Mouse (Mus musculus): Measurements from ENCODE around the gene E130114P18Rik.

Gene E130114P18Rik

DNA sequence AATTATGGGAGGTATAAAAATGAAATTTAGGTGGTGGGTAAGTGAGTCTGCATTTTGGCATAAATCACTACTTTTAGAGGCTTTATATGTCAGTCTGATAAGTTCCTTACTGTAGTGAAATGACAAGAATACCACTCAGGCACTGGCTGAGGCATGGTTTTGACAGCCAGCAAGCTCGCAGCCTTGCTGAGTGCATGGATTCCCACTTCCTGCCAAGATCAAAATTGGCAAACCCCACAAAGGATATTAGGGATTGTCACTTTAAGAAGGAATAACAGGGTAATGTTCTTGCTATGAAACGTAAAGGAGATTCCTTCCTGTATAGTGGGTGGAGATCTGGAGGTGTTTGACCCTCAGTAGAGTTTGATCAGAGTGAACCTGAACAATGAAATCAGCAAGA, 27.4 kb upstream of the E130114P18Rik start:
- no peak for DNase-seq (ENCODE audit: low read depth, low spot score)

DNA sequence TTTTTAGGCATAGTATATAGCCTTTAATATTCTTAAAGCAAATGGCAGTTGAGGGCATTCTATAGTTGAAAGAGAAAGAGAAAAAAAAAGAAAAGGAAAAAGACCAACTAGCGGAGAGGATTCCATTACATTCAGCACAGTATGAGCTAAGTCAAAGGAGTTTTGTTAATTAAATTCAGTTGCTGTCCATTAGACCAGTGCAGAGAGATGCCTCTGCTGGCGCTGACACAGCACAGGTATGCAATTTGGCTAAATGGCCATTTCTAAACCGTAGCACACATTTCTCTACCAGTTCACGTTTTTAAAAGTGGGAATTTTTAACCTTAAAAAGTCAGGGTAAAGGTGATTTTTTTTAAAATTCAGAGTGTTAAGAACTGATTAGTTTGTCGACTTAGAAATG, 26.8 kb upstream of the E130114P18Rik start:
- no peak for DNase-seq (ENCODE audit: low read depth, low spot score)

DNA sequence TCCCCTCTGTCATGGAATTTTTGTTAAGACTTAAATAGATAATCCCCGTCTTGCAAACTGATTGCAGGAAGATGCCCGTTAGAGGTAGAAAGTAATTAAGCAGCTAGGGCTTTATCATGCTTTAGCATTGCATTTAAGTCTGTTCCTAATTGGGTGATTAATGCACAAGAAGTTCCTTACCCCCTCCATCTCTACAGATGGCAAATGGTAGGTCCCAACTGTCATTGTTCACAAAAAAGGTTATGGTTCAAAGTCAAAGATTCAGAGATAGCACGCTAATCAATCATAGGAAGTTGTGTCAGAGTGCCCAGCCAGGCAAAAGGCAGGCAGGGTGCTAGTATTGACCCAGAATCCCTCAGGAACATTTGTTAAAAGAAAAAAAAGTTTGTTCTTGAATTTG, 25.9 kb upstream of the E130114P18Rik start:
- no peak for DNase-seq (ENCODE audit: low read depth, low spot score)

DNA sequence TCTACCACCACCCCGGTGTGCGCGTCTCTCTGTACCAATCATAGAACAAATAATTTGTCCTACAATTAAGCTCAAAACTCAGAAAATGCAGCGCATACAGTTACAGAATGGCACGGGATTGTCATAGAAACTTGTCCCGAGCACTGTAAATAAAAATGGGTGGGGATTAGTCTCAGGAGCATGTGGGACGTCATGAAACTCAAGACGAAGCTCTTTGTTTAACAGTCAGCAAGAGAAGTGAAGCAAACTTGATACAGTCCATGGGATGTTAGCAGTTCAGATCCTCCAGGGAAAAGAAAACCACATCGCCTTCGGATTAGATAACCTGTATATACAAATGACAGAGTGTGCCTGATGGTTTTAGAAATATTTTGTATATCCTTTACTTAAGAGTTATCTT, 18.6 kb upstream of the E130114P18Rik start:
- DNase-seq (ENCODE audit: low read depth, low spot score): no peak

DNA sequence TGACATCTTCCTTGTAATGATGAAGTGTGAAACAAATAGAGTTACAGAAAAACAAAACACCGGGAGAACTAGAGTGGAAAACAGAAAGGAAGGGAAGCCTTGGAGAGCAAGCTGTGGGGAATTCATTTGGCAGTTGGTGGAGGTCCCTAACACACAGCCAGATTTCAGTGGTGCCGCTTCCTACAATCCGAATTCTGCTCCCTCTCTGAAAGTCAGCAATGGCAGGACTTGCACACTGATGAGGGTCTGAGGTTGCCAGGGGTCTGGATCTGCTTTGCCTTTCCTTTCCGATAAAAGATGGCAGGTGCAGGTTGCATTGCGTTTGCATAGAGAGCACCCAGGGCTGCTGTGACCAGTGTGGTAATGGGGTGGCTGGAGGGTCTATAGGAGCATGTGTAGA, 18.1 kb upstream of the E130114P18Rik start:
- no peak for DNase-seq (ENCODE audit: low read depth, low spot score)

- DNase-seq (ENCODE audit: low read depth, low spot score): no peak
These were observed 17.0 kb upstream of the E130114P18Rik start for GRCm38 (mm10) chr4:97794865-97795264.

- no peak for DNase-seq (ENCODE audit: low read depth, low spot score)
These were observed 16.1 kb upstream of the E130114P18Rik start for GRCm38 (mm10) chr4:97793931-97794330.

GRCm38 (mm10) chr4:97788537-97788936, 10.7 kb upstream of the E130114P18Rik start:
- DNase-seq (ENCODE audit: low read depth, low spot score): no peak

- no peak for DNase-seq (ENCODE audit: low read depth, low spot score)
These were observed 9.6 kb upstream of the E130114P18Rik start for GRCm38 (mm10) chr4:97787515-97787914.

DNA sequence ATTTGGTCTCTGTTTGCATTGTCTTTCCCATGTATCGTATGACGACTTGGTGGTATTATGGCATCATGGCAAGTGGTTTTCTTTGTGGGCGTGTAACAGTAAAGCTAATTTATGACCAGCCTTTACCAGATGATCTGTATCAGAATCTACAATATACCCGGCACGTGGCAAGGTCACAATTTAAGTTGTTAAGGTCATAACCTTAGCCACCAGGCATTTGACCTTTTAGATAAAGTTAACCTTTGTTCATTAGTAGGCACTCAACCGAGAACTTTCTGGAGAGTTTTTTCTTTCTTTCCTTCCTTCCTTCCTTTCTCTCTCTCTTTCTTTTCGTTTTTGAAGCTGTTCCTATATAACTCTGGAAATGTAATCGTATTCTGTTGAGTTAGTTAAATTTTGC, 8.7 kb upstream of the E130114P18Rik start:
- DNase-seq (ENCODE audit: low read depth, low spot score): no peak

- DNase-seq (ENCODE audit: low read depth, low spot score): no peak
These were observed 7.8 kb upstream of the E130114P18Rik start for GRCm38 (mm10) chr4:97785547-97786271.

- DNase-seq (ENCODE audit: low read depth, low spot score): no peak
These were observed 6.4 kb upstream of the E130114P18Rik start for GRCm38 (mm10) chr4:97784236-97784635.

GRCm38 (mm10) chr4:97783073-97783879, 5.4 kb upstream of the E130114P18Rik start:
- DNase-seq (ENCODE audit: low read depth, low spot score): no peak

GRCm38 (mm10) chr4:97782497-97782896, 4.6 kb upstream of the E130114P18Rik start:
- DNase-seq (ENCODE audit: low read depth, low spot score): no peak

DNA sequence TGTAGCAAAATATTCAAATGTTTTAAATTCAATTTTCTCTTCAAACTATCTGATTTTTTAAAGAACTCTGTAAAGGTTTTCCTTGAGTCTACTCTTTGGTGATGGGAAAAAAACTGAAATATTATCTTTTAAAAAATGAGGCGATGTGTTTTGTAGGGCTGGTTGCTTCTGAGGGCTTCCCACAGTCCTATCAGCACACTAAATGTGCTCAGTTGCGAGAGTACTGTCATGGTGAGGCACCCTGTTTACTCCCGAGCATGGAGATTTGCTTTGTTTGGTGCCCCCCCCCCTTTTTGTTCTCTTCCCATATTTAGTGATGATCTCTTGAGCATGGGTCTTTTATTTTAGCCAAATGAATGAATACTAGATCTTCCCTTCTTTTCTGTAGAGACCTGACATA, 4.2 kb upstream of the E130114P18Rik start:
- no peak for DNase-seq (ENCODE audit: low read depth, low spot score)

GRCm38 (mm10) chr4:97780666-97781435, 3.0 kb upstream of the E130114P18Rik start:
- DNase-seq (ENCODE audit: low read depth, low spot score): no peak

DNA sequence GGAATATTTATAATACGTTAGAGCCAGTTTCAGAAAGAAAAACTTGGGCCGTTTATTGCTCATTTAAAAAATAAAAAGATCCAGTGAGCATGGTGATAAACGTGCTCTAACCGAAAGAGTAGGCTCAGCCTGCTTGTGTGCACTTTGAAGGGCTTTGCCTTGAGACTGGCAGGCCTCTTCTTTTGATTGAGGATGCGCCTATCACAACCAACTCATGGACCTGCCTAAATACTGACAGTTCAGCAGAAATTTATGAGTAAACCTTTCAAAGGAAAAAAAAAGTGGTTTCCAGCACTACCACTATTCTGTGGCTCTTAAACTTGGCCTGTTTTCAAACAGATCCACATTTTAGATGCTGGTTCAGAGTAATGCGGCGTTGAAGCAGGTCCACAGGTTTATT, 2.1 kb upstream of the E130114P18Rik start:
- no peak for DNase-seq (ENCODE audit: low read depth, low spot score)

GRCm38 (mm10) chr4:97779003-97779930, 1.4 kb upstream of the E130114P18Rik start:
- DNase-seq (ENCODE audit: low read depth, low spot score): no peak

DNA sequence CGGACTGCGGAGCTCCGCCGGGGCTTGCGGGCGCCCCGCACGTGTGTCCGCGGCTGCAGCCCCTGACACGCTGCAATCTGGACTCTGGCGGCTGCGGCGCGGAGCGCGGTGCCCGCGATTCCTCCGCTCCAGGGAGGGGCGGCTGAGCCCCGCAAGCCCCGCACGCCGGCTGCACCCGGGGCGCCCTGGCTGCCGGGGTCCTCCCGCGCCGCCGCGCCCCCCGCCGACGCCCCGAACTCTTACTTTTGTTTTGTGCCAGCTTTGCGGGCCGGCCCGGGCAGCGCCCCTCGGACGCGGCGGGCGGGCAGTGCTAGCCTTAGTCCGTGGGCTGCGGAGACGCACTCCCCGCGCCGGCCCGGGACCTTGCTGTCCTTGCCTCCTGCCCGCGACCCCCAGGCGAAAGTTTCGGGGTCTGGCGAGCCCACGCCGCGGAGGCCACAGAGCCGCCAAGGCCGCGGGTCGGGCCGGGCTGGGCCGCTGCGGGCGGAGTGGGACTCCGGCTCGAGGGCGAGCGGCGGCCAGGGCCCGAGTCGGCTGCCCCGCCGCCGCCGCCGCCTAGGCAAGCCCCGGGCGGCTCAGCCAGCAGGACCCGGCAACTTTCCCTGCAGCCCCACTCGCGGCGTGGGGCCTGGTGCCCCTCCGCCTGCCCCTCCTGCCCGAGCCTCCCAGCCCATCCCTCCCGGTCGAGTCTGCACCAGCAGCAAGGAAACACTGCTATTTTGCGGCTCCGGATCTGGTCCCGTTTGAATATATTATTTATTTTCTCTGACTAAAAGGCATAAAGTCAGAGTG, 529 bp upstream of the E130114P18Rik start:
- DNase-seq (ENCODE audit: low read depth, low spot score): no peak

DNA sequence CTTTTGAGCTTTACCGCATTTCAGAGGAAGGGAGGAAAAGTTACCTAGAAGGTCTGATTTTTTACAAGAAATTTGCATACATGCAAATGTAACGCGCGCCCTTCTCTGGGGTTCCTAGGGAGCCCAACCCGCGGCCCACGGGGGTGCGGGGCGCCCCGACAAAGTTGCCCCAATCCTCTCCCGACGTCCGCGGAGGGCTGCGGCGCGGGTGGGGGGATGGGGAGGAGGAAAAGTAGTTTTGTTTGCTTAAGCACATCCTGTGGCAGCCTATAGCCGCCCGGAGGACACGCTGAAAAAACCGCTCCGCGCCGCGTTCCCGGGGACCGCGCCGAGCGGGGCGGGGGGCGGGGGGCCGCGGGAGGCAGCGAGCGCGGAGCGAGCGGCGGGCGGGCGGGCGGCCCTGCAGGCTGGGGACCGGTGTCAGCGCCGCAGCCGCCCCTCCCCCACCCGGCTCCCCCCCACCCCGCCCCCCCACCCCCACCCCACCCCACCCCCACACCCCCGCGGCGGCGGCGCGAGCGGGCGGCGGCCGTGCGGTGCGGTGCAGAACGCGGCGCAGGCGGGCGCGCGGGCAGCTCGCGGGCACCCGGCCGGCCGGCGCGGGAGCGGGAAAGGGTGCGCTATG, 685 bp downstream of the E130114P18Rik start:
- no peak for DNase-seq (ENCODE audit: low read depth, low spot score)

Data from brain, embryonic 18.5 days (tissue).